8 mouse cellular contexts compared by ENCODE assay signal in the genomic region with DNA sequence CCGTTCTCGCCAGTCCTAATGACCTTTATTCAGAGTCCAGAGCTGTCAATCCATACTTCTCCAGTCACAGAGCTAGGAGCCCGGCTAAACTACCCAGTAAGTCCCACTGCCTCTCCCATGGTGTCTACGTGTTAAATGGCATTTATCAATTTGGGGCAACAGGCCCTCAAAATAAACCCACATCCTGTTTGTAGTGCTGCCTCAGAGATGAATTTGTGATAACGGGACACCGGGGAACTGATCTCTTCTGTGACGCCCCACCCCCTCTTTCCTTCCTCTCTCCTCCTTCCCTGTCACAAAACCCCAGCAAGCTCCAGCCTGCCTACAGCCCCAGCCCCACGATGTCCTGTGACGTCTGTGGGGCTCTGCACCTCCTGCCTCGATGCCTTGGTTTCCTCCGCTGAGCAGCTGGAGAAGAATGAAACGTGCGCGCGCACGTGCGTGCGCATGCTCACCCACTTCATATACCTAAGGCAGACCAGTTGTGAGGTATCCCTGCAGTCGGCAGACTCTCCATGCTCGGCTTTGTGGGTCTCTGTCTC. TPM values are rescaled to one million over a fixed set of nuclear protein-coding genes. Genes with fewer than 3 reads are reported as not detected.
A peak's percentile ranks its signal among the peaks of the same experiment; 100 is the strongest.
DNase-seq lines count a peak whose midpoint lies in the region; ATAC-seq and TF ChIP-seq lines count a peak whose summit lies in the region.

No protein-coding gene starts in this region.

- 0 out of 2 replicates have a peak, but pooled peaks have one; percentile 13 for TF ChIP-seq POLR2A in bone marrow, adult 2 months (IDR thresholded peaks at IDR 0.05; ENCODE audit: borderline replicate concordance, control insufficient read depth, low read depth, low read length)

- 2% methylated on average over 20 of the region's 20 CpGs for WGBS in bone marrow, adult 2 months
- 83% methylated on average over 20 of the region's 20 CpGs for WGBS in forebrain, postnatal 0 days

- no peaks in the 10 kb centered on the region for H3K36me3 ChIP-seq in forebrain, postnatal 0 days (ENCODE audit: insufficient read depth)

- no peak overlapping the region for H3K9ac ChIP-seq in forebrain, postnatal 0 days

- peak overlapping the region; percentile 71 for H3K27ac ChIP-seq in bone marrow, adult 2 months (ENCODE audit: control insufficient read depth, insufficient read depth, low read depth, low read length, poor library complexity)
- H3K27ac ChIP-seq in forebrain, postnatal 0 days (ENCODE audit: low read depth, low read length): no peak overlapping the region

- H3K9me3 ChIP-seq in forebrain, postnatal 0 days (ENCODE audit: low read length): 0 out of 2 replicates have a peak, but pooled peaks cover 6% of the 10 kb centered on the region

- no peak overlapping the region for H3K4me2 ChIP-seq in forebrain, postnatal 0 days (ENCODE audit: low read depth)

- H3K27me3 ChIP-seq in forebrain, postnatal 0 days (ENCODE audit: insufficient read depth, low read length): no peaks in the 10 kb centered on the region

- peak; percentile 99 for DNase-seq in 416B (ENCODE audit: low read depth)
- peak; percentile 25 to 32 for DNase-seq in kidney, adult 8-10 months
- DNase-seq in lung, postnatal 14 days: peak; percentile 64
- peak; percentile 89 for DNase-seq in thymus, postnatal 4 days
- no peak for DNase-seq in cerebellum, adult 9-11 months
- no peak for DNase-seq in forebrain, postnatal 0 days
- DNase-seq in left cerebral cortex, adult 18-20 months (ENCODE audit: low spot score in 2 of 2): no peak

- peaks cover 8% of the 10 kb centered on the region; the same call in 1 of the 2 replicates for H3K4me1 ChIP-seq in bone marrow, adult 2 months (ENCODE audit: control insufficient read depth, insufficient read depth, low read length)
- H3K4me1 ChIP-seq in forebrain, postnatal 0 days (ENCODE audit: insufficient read depth): no peaks in the 10 kb centered on the region

- ATAC-seq in forebrain, postnatal 0 days: no peak

- peak overlapping the region; percentile 23 for H3K4me3 ChIP-seq in bone marrow, adult 2 months (replicated peaks; ENCODE audit: control insufficient read depth, low read depth, low read length)
- no peak overlapping the region for H3K4me3 ChIP-seq in forebrain, postnatal 0 days (ENCODE audit: low read depth, low read length)

- TF ChIP-seq CTCF in bone marrow, adult 2 months (IDR thresholded peaks at IDR 0.05; ENCODE audit: control insufficient read depth, insufficient read depth, low read length): no peak
- TF ChIP-seq CTCF in forebrain, postnatal 0 days (IDR thresholded peaks at IDR 0.05; ENCODE audit: low read depth): no peak

RNA-seq across cellular contexts. Expression of gene Fam102a, which starts 39.9 kb away (rescaled TPM):
- polyA plus RNA-seq in bone marrow, adult 2 months (2011; ENCODE audit: insufficient read depth, insufficient read length, low replicate concordance, missing spikeins): 5.4 and 9.7 TPM in 2 replicates
- 17.6 and 19.7 TPM in 2 replicates for total RNA-seq in forebrain, postnatal 0 days (2014; rRNA removed)
- polyA plus RNA-seq in forebrain, postnatal 0 days (2015; fragmentation: Nextera tagmentation; extraction: Ambion mirVana): 7.2 and 7.5 TPM in 2 replicates
- 10 to 100 TPM; 67.3 to 68.4 TPM for total RNA-seq in left cerebral cortex, adult 18-20 months (2021)

RNA-seq across cellular contexts. Expression of gene Slc25a25, which starts 44.0 kb away (rescaled TPM):
- 7.3 and 10.6 TPM in 2 replicates for polyA plus RNA-seq in bone marrow, adult 2 months (2011; ENCODE audit: insufficient read depth, insufficient read length, low replicate concordance, missing spikeins)
- 55.4 and 62.5 TPM in 2 replicates for total RNA-seq in forebrain, postnatal 0 days (2014; rRNA removed)
- 38.3 and 40.9 TPM in 2 replicates for polyA plus RNA-seq in forebrain, postnatal 0 days (2015; fragmentation: Nextera tagmentation; extraction: Ambion mirVana)
- total RNA-seq in left cerebral cortex, adult 18-20 months (2021): 10 to 100 TPM; 67.5 to 72.1 TPM

RNA-seq across cellular contexts. Expression of gene Naif1, which starts 45.0 kb away (rescaled TPM):
- polyA plus RNA-seq in bone marrow, adult 2 months (2011; ENCODE audit: insufficient read depth, insufficient read length, low replicate concordance, missing spikeins): 1.9 and 2.6 TPM in 2 replicates
- 3.8 and 4.5 TPM in 2 replicates for total RNA-seq in forebrain, postnatal 0 days (2014; rRNA removed)
- polyA plus RNA-seq in forebrain, postnatal 0 days (2015; fragmentation: Nextera tagmentation; extraction: Ambion mirVana): 2.4 and 3.9 TPM in 2 replicates
- total RNA-seq in left cerebral cortex, adult 18-20 months (2021): 1 to 10 TPM; 3.7 to 4.6 TPM

Comparison
In these comparisons a context has a peak if more than half of its experiments do, and no peak if none do; other contexts are left out.
1. DNase-seq: peak in 416B (single experiment), kidney, adult 8-10 months (2 of 2), lung, postnatal 14 days (single experiment) and thymus, postnatal 4 days (single experiment); none in cerebellum, adult 9-11 months (single experiment), forebrain, postnatal 0 days (single experiment) and left cerebral cortex, adult 18-20 months (0 of 2).